Mouse (Mus musculus) kidney, adult 2 months (tissue): ENCODE results near the gene Tgm5.

Experiments used
- CTCF ChIP-seq: fragments of 200-500 bp; conservative IDR thresholded peaks from 2 replicates; pipeline ENCODE4 v1.5.1; 2011; ENCODE audit warnings: low read depth, mild to moderate bottlenecking, control low read depth, low read length, moderate library complexity, mixed read lengths; ENCODE audit not compliant: insufficient read depth, insufficient read length
- POLR2A ChIP-seq: fragments of 200-500 bp; IDR thresholded peaks from one replicate; pipeline ENCODE4 v1.6.1; 2011; ENCODE audit warnings: low read depth, low read length, control low read depth

GRCm38 (mm10) chr2:121007925-121008663 lies 77.5 kb downstream of the Tgm5 start, which contains the start of gene Ccndbp1:
- no peak for TF ChIP-seq POLR2A
- no peak for TF ChIP-seq CTCF
